Mouse (Mus musculus) 3T3-L1 (cell line): ENCODE data around the gene Ppp1r14d.

Source experiments
- DNase-seq: peaks from one replicate; pipeline ENCODE4 v3.0.0-alpha.2; 2015; ENCODE audit warnings: low read depth, low spot score

The Ppp1r14d gene

GRCm38 (mm10) chr2:119237210-119237870 lies 7.6 kb upstream of the Ppp1r14d start, which contains the start of gene Spint1:
Gene Spint1, plus strand, starts transcription at chr2:119237362.
- DNase-seq: no peak

DNA sequence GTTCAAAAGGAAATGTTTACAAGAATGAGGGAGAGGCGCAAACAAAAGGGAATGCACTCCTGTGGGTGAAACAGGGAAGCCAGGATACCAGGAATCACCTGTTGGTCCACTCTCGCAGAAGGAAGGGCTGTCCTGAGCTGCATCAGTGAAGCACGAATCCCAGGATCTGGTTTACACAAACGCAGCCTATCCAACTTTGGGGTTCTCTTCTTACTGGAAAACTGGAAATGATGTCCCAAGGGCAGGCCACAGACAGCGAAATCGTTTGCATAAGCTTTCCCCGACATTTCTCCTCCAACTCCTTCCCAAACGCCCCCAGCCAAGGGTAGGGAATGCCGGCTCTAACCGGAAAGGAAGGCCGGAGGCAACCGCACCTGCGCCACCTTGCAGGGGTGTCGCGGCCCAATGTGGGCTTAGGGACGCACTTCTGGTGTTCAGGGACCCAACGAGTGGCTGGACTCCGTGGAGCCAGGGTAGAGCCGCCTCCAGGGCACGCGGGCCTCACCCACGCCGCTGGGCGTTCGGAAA lies 7.0 kb upstream of the Ppp1r14d start:
- DNase-seq: no peak

DNA sequence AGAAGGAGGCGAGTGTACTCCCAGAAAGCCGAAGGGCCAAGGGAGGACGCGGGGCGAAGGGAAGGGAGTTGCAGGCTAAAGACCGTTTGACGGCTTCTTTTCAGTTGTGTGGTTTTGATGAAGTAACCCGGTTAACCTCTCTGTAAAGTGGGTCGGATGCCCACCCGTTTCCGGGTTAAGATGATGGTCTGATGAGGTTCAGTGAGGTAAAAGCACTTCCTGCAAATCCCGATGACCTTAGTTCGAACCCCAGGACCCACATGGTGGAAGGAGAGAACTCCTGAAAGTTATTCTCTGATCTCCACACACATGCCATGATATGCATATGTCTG lies 20.6 kb downstream of the Ppp1r14d start:
- no peak for DNase-seq

DNA sequence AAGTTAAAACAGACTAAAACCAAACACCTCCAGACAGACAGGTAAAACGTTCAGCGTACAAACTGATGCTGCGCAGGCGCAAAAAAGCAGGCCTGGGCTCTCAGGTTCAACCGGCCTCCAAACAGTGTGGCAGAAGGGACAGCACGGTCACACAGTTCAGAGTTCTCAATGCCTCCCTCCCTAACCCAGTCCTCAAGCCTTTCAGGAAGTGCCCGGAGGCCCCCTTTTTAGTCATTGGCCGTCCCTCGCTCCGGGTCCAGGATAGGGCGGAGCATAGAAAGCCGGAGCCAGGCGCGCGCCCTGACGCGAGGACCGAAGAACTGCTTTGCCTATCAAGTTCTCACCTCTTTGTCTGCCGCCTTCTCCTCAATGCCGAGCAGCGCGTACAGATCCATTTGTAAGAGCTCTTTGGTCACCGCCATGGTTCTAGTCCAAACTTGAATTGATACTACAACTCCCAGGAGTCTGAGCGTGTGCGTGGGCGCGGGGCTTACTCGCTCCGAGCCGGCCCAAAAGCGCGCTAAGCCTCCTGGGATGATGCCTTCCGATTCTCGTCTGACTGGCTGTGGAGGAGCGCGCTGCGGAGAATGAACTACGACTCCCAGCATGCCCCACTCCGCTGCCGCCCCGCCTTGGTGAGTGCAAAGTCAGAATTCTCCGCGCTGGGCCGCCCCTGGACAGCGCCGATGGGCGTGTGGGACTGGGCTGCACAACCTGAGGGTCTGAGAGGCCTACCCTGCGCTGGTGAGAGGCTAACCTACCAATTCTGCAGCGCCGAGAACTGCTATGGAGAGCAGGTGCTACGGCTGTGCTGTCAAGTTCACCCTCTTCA lies 21.1 kb downstream of the Ppp1r14d start, which contains the start of the genes Zfyve19 and Dnajc17:
Gene Zfyve19 (plus strand): TSS at position 274 of the 832 bp plus-strand sequence.
Gene Dnajc17 (minus strand): TSS at position 452 of the 832 bp plus-strand sequence.
- peak; percentile 99 for DNase-seq

DNA sequence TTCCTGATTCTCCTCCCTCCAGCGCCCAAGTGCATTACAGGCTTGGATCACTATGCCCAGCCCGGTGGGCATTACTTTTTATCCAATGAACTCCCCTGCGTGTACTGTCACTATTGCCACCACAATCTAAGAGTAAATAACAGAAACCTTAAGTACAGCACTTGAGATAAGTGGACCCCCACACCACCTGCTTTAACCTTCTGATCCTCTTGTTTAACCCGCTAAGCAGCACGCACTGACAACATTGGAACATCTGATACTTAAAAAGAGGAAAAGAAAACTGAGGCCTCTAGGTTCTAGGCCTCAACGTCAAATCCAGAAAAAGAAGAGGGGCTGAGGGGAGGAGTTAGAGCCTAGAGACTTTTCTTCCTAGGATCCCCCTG lies 21.8 kb downstream of the Ppp1r14d start:
- DNase-seq: no peak

DNA sequence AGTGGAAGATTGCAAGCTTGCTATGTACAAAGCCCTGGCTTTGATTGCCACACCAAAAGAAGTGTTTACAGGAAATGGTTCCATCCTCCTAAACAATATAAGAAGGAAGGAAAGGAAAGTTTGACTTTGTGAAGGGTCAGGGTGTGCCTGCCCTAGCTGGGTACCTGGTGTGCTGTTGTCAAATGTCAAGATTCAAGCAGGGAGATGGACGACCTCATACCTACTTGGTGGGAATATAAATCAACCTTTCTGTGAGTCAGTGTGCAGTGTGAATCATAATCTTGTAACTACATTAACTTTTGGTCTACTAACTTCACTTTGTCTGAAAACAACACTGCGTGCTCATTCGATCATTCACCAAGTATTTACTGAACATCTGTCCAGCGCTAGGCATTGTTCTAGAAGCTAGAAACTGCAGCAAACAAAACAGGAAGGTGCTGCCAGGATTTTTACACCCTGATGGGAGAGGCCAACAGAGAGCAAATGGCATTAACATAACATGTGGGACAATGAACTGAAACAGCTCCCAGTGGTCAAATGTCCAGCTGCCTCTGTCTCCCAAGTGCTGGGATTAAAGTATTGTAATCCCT lies 25.7 kb downstream of the Ppp1r14d start:
- DNase-seq: peak; percentile 66

GRCm38 (mm10) chr2:119202914-119203453 lies 26.7 kb downstream of the Ppp1r14d start:
- DNase-seq: no peak

GRCm38 (mm10) chr2:119198934-119199333 lies 30.8 kb downstream of the Ppp1r14d start:
- no peak for DNase-seq

GRCm38 (mm10) chr2:119198049-119198448 lies 31.7 kb downstream of the Ppp1r14d start:
- DNase-seq: no peak

DNA sequence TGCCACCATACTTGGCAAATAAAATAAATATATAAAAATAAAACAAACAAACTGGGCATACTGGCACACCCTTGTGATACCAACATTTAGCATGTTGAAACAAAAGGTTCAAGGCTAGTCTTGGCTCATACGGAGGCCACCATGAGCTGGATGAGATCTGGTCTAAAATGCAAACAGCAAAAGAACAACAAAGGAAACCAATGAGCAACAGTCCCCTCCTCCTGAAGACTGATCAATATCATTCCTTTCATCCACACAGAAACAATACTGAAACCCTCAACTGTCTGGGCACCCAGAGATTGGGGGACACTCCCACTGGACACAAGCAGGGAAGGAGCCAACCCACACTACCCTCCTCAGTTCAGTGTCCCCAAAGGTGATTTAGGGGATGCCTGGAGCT lies 32.2 kb downstream of the Ppp1r14d start:
- no peak for DNase-seq

DNA sequence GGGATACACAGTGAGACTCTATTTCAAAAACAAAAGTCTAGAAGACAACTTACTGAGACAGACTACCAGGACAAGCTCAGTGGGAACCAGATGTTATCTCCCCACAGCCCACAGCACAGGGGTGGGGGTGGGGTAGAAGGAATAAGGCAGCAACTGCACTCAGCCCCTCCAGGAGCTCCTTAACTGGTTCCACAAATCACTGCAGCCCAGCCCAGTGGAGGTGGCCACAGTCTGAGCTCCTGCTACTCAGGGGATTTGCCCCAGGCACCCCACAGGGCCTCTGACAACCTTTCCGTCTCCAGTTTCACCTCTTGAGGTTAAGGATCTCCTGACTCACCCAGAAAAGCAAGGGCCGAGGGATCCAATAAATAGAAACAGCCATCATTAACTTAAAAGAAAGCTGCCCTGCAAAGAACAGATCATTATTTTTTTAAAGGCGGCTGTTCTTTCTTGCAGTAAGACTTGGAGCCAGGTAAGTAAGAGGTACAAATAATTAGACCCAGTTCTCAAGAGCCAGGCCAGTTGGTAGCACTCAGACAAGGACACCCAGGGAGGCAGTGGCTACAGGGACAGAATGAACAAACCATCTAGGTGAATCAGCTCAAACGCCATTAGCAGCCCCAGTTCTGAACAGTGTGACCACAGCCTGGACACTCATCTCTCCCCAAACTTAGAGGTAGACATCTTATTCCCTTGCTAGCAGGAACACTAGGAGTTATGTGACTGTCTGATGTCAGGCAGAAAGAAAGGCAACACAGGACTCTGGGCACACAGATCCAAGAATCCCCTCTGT lies 33.2 kb downstream of the Ppp1r14d start:
- DNase-seq: peak; percentile 71

DNA sequence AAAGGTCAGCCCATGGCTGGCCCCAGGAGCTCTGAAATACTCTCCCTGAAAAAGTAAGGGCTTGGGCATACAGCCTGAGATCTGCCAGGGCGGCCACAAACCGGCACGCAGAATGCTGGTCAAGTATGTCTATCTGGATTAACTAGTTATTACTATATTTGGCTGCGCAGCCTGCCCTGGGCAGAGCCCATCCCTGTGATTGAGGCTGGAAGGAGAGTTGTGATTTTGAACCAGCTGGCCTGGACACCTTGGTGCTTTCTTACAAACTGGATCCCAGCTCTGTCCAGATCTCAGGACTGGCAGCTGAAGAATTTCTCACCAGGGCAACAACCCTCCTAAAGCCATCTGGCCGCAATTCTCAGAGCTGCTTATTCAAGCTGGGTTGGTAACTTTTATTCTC lies 35.6 kb downstream of the Ppp1r14d start:
- no peak for DNase-seq

DNA sequence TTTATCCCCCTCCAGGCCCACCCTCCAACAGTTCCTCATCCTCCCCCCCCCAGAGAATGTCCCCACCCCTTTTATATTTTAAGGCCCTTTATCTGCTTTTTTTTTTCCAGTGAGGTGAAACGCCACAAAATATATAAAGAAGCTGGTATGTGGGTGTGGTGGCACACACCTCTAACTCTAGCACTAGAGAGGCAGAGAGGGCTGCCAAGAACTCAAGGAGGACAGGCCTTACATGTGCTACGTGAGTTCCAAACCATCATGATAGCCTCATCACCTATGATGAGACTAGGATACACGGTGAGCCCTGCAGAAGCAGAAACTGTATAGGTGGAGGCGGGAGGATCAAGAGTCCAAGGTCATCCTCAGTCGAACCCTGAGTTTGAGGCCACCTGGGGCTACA lies 38.7 kb downstream of the Ppp1r14d start:
- no peak for DNase-seq

DNA sequence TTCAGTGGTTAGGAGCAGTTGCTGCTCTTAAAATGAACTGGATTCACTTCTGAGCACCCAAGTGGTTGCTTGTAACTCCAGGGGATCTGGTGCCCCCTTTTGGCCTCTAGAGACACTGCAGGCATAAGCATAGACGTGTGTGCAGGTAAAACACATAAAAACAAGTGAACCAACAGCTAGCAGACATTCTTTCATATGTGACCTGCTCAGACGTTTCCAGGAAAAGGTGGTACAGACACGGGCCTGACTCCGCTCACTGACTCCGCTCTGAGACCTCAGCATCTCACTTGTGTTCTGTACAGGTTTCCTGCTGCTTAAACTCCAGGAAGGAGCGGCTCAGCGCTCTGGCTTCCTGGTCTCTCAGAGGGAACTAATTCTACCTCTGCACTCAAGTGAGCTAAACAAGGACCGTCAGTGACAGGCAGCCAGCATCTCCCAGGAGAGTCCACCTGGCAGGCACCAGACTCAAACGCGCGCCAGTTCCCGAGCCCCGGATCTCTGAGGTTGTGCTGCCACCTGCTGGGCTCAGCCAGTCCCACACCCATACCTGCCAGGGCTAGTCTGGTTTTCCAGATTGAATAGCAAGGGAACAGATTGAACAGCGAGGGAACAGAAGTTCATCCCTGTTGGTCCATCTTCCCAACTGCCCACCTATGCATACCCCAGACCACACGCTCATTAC lies 40.5 kb downstream of the Ppp1r14d start:
- peak; percentile 93 for DNase-seq

DNA sequence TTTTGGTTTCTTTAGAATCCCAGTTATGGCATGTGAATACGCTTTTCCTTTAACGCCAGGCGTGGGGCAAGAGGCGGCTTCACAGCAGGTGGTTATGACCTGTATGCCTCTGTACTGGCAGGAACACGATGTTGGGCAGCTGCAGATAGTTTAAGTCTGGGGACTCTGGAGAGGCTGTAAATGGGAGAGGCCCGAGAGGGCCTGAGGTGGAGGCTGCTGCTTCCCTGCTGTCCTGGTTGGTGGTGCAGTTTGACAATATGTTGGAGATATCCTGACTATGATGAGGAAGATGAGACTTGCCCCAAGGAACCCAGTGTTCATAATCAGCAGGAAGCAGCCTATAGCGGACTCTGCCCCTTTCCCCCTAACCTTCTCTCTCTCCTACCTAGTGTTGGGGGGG lies 46.8 kb downstream of the Ppp1r14d start:
- no peak for DNase-seq

- DNase-seq: no peak
Observed at GRCm38 (mm10) chr2:119177384-119177939, 52.2 kb downstream of the Ppp1r14d start.

GRCm38 (mm10) chr2:119176761-119177160 lies 52.9 kb downstream of the Ppp1r14d start:
- DNase-seq: no peak

DNA sequence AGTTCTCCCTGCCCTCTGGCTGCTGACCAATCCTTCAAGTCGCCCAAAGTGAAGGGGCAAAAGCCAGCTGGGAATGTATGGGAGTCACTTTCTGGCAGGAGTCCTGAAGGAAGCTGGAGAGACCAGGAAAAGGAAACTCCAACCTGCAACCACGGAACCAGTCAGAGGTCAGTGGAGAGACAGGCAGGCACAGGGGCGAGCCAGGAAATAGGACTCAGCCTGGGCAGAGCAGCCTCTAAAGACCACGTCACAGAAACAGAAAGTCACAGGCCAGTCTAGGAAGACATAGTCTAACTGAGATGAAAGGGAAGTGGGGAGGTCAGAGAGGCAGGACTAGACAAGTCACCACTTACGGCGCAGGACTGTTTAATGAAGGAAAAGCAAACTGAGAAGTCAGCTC lies 54.1 kb downstream of the Ppp1r14d start:
- DNase-seq: peak; percentile 80

DNA sequence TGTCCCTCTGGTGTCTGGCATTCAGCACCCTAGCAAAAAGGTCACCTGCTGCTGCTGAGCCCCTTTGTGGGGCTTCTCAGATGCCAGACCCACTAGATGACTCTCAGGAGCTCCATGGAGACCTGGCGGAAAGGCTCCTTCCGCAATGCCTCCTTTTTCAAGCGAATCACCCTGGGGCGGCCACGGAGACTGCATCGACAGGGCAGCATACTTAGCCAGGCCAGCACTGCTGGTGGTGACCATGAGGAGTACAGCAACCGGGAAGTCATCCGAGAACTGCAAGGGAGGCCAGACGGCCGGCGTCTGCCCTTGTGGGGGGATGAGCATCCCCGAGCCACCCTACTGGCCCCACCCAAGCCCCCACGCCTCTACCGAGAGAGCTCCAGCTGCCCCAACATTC lies 54.8 kb downstream of the Ppp1r14d start:
- peak; percentile 72 for DNase-seq

DNA sequence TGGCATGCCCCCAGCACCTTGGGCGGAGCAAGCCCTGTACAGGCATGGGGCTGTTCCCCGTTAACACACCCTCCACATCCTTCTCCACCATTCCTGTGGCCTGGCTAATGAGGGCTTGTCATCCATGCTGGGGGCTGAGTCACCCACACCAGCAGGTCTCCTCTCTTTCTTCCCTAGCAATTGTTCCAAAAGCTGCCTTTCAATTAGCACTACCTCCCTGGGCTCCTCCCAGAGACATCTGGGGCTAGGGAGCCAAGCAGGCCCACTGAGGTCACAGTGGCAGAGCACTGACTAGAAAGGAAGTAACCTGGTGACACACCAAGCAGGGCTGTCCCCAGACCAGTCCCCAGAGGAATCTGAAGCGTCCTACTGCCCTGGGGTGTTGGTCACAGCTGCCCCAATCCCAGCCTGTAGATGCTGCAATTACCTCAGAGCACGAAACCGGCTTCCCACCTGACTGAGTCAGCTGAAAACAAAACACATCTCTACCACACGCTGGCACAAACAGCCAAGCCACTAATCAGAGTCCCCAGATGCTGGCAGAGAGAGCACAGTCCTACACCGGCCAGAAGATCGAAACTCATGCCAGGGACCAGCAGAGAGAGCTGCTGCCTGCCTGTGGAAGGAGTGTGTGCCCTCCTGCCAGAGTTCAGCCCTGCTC lies 55.6 kb downstream of the Ppp1r14d start, which contains the start of gene Gm14137:
Gene Gm14137 (plus strand): TSS at position 519 of the 661 bp plus-strand sequence.
- DNase-seq: peak; percentile 99
